Mouse (Mus musculus): ENCODE data around the gene Bex4. TPM values are rescaled to one million over a fixed set of nuclear protein-coding genes. Genes with fewer than 3 reads are reported as not detected.
"Not testable (repeated sequence)": the region's sequence is repeated elsewhere in the genome, so short reads cannot be mapped to it uniquely, and the experiment has no call there.

Gene Bex4
- total and polyA plus RNA-seq, 2 experiments from 2014 or later, result 92.9 to 204 TPM

- Histone ChIP-seq H3K4me1 (ENCODE audit: insufficient read depth) (no peaks in the 10 kb centered on the region), H3K4me3 (ENCODE audit: low read depth, low read length) (peak overlapping the region; percentile 42), H3K27ac (ENCODE audit: low read depth, low read length) (no peak overlapping the region), H3K9me3 (ENCODE audit: low read length) (no peaks in the 10 kb centered on the region), H3K9ac (no peak overlapping the region), H3K27me3 (ENCODE audit: insufficient read depth, low read length) (no peaks in the 10 kb centered on the region), H3K4me2 (ENCODE audit: low read depth) (peak overlapping the region; percentile 48), H3K36me3 (ENCODE audit: insufficient read depth) (no peaks in the 10 kb centered on the region)
- TF ChIP-seq CTCF (IDR thresholded peaks at IDR 0.05; ENCODE audit: low read depth), result no peak
- WGBS, result 48% methylated on average over 4 of the region's 4 CpGs
- ATAC-seq, result no peak
- no peak for DNase-seq
Measured at GRCm38 (mm10) chrX:136115015-136115414, 23.8 kb upstream of the Bex4 start.

- Histone ChIP-seq H3K36me3 (ENCODE audit: insufficient read depth) (no peaks in the 10 kb centered on the region), H3K9me3 (ENCODE audit: low read length) (no peaks in the 10 kb centered on the region), H3K27me3 (ENCODE audit: insufficient read depth, low read length) (no peaks in the 10 kb centered on the region), H3K4me1 (ENCODE audit: insufficient read depth) (no peaks in the 10 kb centered on the region), H3K4me3 (ENCODE audit: low read depth, low read length) (peak overlapping the region; percentile 42), H3K9ac (peak overlapping the region; percentile 53), H3K4me2 (ENCODE audit: low read depth) (peak overlapping the region; percentile 48), H3K27ac (ENCODE audit: low read depth, low read length) (peak overlapping the region; percentile 83)
- DNase-seq, result peak; percentile 91
- no peak for TF ChIP-seq CTCF (IDR thresholded peaks at IDR 0.05; ENCODE audit: low read depth)
- peak; percentile 99 for ATAC-seq
- 23% methylated on average over 23 of the region's 23 CpGs for WGBS
Measured at GRCm38 (mm10) chrX:136115419-136115961, 23.3 kb upstream of the Bex4 start.

GRCm38 (mm10) chrX:136127038-136127743, 11.6 kb upstream of the Bex4 start:
- Histone ChIP-seq H3K27ac (ENCODE audit: low read depth, low read length) (no peak overlapping the region), H3K9ac (no peak overlapping the region), H3K36me3 (ENCODE audit: insufficient read depth) (no peaks in the 10 kb centered on the region), H3K4me3 (ENCODE audit: low read depth, low read length) (no peak overlapping the region), H3K27me3 (ENCODE audit: insufficient read depth, low read length) (no peaks in the 10 kb centered on the region), H3K9me3 (ENCODE audit: low read length) (no peaks in the 10 kb centered on the region), H3K4me2 (ENCODE audit: low read depth) (no peak overlapping the region), H3K4me1 (ENCODE audit: insufficient read depth) (no peaks in the 10 kb centered on the region)
- no peak for ATAC-seq
- DNase-seq, result no peak
- peak; percentile 34; the same call in 1 of the 2 replicates for TF ChIP-seq CTCF (IDR thresholded peaks at IDR 0.05; ENCODE audit: low read depth)
- WGBS, result 60% methylated on average over 8 of the region's 8 CpGs

GRCm38 (mm10) chrX:136127744-136128064, 11.1 kb upstream of the Bex4 start:
- H3K9ac ChIP-seq, result no peak overlapping the region
- H3K4me2 ChIP-seq (ENCODE audit: low read depth), result no peak overlapping the region
- H3K9me3 ChIP-seq (ENCODE audit: low read length), result no peaks in the 10 kb centered on the region
- no peak overlapping the region for H3K4me3 ChIP-seq (ENCODE audit: low read depth, low read length)
- peak; percentile 73 for DNase-seq
- no peaks in the 10 kb centered on the region for H3K36me3 ChIP-seq (ENCODE audit: insufficient read depth)
- H3K27me3 ChIP-seq (ENCODE audit: insufficient read depth, low read length), result no peaks in the 10 kb centered on the region
- no peaks in the 10 kb centered on the region for H3K4me1 ChIP-seq (ENCODE audit: insufficient read depth)
- H3K27ac ChIP-seq (ENCODE audit: low read depth, low read length), result no peak overlapping the region
- TF ChIP-seq CTCF (IDR thresholded peaks at IDR 0.05; ENCODE audit: low read depth), result peak; percentile 72
- ATAC-seq, result peak; percentile 29; the same call in 1 of the 2 replicates
- 25% methylated on average over 5 of the region's 5 CpGs for WGBS

GRCm38 (mm10) chrX:136135559-136135958, 3.2 kb upstream of the Bex4 start:
- no peaks in the 10 kb centered on the region for H3K9me3 ChIP-seq (ENCODE audit: low read length)
- no peaks in the 10 kb centered on the region for H3K4me1 ChIP-seq (ENCODE audit: insufficient read depth)
- H3K4me3 ChIP-seq (ENCODE audit: low read depth, low read length), result no peak overlapping the region
- no peaks in the 10 kb centered on the region for H3K27me3 ChIP-seq (ENCODE audit: insufficient read depth, low read length)
- DNase-seq, result no peak
- H3K9ac ChIP-seq, result no peak overlapping the region
- 95% methylated on average over 4 of the region's 4 CpGs for WGBS
- no peaks in the 10 kb centered on the region for H3K36me3 ChIP-seq (ENCODE audit: insufficient read depth)
- no peak for ATAC-seq
- no peak overlapping the region for H3K27ac ChIP-seq (ENCODE audit: low read depth, low read length)
- no peak overlapping the region for H3K4me2 ChIP-seq (ENCODE audit: low read depth)
- TF ChIP-seq CTCF (IDR thresholded peaks at IDR 0.05; ENCODE audit: low read depth), result no peak

- not testable (repeated sequence) for ATAC-seq; H3K27me3 ChIP-seq (ENCODE audit: insufficient read depth, low read length); H3K36me3 ChIP-seq (ENCODE audit: insufficient read depth); H3K27ac ChIP-seq (ENCODE audit: low read depth, low read length); H3K4me1 ChIP-seq (ENCODE audit: insufficient read depth); H3K9me3 ChIP-seq (ENCODE audit: low read length); DNase-seq
- 21% methylated on average over 5 of the region's 5 CpGs for WGBS
- peak overlapping the region; percentile 22; the same call in 1 of the 2 replicates for H3K9ac ChIP-seq
- H3K4me3 ChIP-seq (ENCODE audit: low read depth, low read length), result peak overlapping the region; percentile 34
- H3K4me2 ChIP-seq (ENCODE audit: low read depth), result peak overlapping the region; percentile 45
Measured at GRCm38 (mm10) chrX:136139640-136140004, 826 bp downstream of the Bex4 start.

GRCm38 (mm10) chrX:136141385-136141784, 2.6 kb downstream of the Bex4 start:
- WGBS, result 81% methylated on average over 5 of the region's 5 CpGs
- H3K4me1 ChIP-seq (ENCODE audit: insufficient read depth), result no peaks in the 10 kb centered on the region
- no peaks in the 10 kb centered on the region for H3K9me3 ChIP-seq (ENCODE audit: low read length)
- ATAC-seq (no peak), DNase-seq (no peak)
- no peaks in the 10 kb centered on the region for H3K27me3 ChIP-seq (ENCODE audit: insufficient read depth, low read length)
- H3K27ac ChIP-seq (ENCODE audit: low read depth, low read length), result no peak overlapping the region
- no peak overlapping the region for H3K4me3 ChIP-seq (ENCODE audit: low read depth, low read length)
- H3K4me2 ChIP-seq (ENCODE audit: low read depth), result no peak overlapping the region
- H3K9ac ChIP-seq, result no peak overlapping the region
- TF ChIP-seq CTCF (IDR thresholded peaks at IDR 0.05; ENCODE audit: low read depth), result no peak
- H3K36me3 ChIP-seq (ENCODE audit: insufficient read depth), result no peaks in the 10 kb centered on the region

Measured in forebrain, postnatal 0 days (tissue).